30 mouse cellular contexts compared by ENCODE assay signal in genomic region chr5:81083698-81084360, GRCm38 (mm10).
A peak's percentile ranks its signal among the peaks of the same experiment; 100 is the strongest.
DNase-seq lines count a peak whose midpoint lies in the region; ATAC-seq and TF ChIP-seq lines count a peak whose summit lies in the region.
"Had no signal": no experiment of that assay in that cellular context is flagged by ENCODE, and none has a peak within 500 bp of the region (broad histone marks: within the 10 kb centered on the region; RNA-seq: fewer than 3 reads in every experiment).

No protein-coding gene starts in this region.

- no peaks in the 10 kb centered on the region for H3K36me3 ChIP-seq in forebrain, embryonic 15.5 days
- H3K36me3 ChIP-seq in forebrain, embryonic 14.5 days (ENCODE audit: control insufficient read depth, insufficient read depth, low read length): no peaks in the 10 kb centered on the region
- H3K36me3 ChIP-seq in myocyte (ENCODE audit: control insufficient read depth, insufficient read depth): no peaks in the 10 kb centered on the region
- H3K36me3 ChIP-seq: embryonic facial prominence, embryonic 10.5 days; embryonic facial prominence, embryonic 13.5 days; forebrain, embryonic 12.5 days; G1E; heart, embryonic 10.5 days; heart, embryonic 13.5 days had no signal

- no peak for DNase-seq in forebrain, embryonic 14.5 days (ENCODE audit: low spot score)
- DNase-seq in frontal cortex, postnatal 25 days (ENCODE audit: low spot score in 2 of 2): no peak
- DNase-seq in heart, adult 11 months: no peak
- DNase-seq: adrenal gland, adult 2 months; adrenal gland, postnatal 14 days; B cell, adult 2 months; cerebellum, adult 11-12 months; cerebellum, adult 8-10 months; cerebellum, postnatal 10 days; cerebellum, postnatal 36 days; embryo, embryonic 11 days; gastrocnemius, postnatal 25 days; heart, adult 2 months; heart, postnatal 14 days; heart, postnatal 4 days; kidney, adult 18-20 months had no signal

- peaks cover 39% of the 10 kb centered on the region for H3K79me2 ChIP-seq in myocyte (ENCODE audit: control insufficient read depth, insufficient read depth)

- H3K27ac ChIP-seq in forebrain, embryonic 15.5 days (replicated peaks): peak overlapping the region; percentile 40; the same call in 1 of the 2 replicates
- H3K27ac ChIP-seq in forebrain, embryonic 14.5 days (ENCODE audit: low read depth, low read length): no peak overlapping the region
- H3K27ac ChIP-seq: embryonic facial prominence, embryonic 10.5 days; embryonic facial prominence, embryonic 13.5 days; forebrain, embryonic 12.5 days; heart, adult 2 months; heart, embryonic 10.5 days; heart, embryonic 13.5 days; hindbrain, embryonic 14.5 days; hindbrain, postnatal 0 days had no signal

- no peaks in the 10 kb centered on the region for H3K9me3 ChIP-seq in forebrain, embryonic 15.5 days
- H3K9me3 ChIP-seq in forebrain, embryonic 14.5 days (replicated peaks; ENCODE audit: control insufficient read depth, low read length): no peaks in the 10 kb centered on the region
- H3K9me3 ChIP-seq: embryonic facial prominence, embryonic 10.5 days; embryonic facial prominence, embryonic 13.5 days; forebrain, embryonic 12.5 days; G1E; heart, embryonic 10.5 days; heart, embryonic 13.5 days had no signal

- no peak for TF ChIP-seq POLR2A in myocyte (IDR thresholded peaks at IDR 0.05; ENCODE audit: insufficient read length, low read depth)

- H3K4me2 ChIP-seq in forebrain, embryonic 15.5 days (replicated peaks): no peak overlapping the region
- H3K4me2 ChIP-seq in forebrain, embryonic 14.5 days (ENCODE audit: low read length): no peak overlapping the region
- peak overlapping the region; percentile 60 for H3K4me2 ChIP-seq in myocyte (ENCODE audit: low read depth)
- H3K4me2 ChIP-seq: embryonic facial prominence, embryonic 13.5 days; forebrain, embryonic 12.5 days; heart, embryonic 13.5 days; hindbrain, embryonic 14.5 days had no signal

- ATAC-seq in forebrain, embryonic 15.5 days (replicated peaks): no peak
- no peak for ATAC-seq in forebrain, embryonic 14.5 days
- peak; percentile 50 for ATAC-seq in frontal cortex, adult (ENCODE audit: low TSS enrichment)
- ATAC-seq: hindbrain, postnatal 0 days; inflammation-experienced regulatory T-cells, adult 6 months; intestine, embryonic 16.5 days had no signal

- H3ac ChIP-seq in myocyte (ENCODE audit: control insufficient read depth, insufficient read length): no peak overlapping the region

- no peak overlapping the region for H3K4me3 ChIP-seq in forebrain, embryonic 15.5 days
- H3K4me3 ChIP-seq in forebrain, embryonic 14.5 days (ENCODE audit: low read depth, low read length): no peak overlapping the region
- no peak overlapping the region for H3K4me3 ChIP-seq in myocyte
- H3K4me3 ChIP-seq: embryonic facial prominence, embryonic 10.5 days; embryonic facial prominence, embryonic 13.5 days; forebrain, embryonic 12.5 days; heart, adult 2 months; heart, embryonic 10.5 days; heart, embryonic 13.5 days had no signal

- 73% methylated on average over 5 of the region's 5 CpGs for WGBS in forebrain, embryonic 15.5 days
- WGBS in forebrain, embryonic 14.5 days: 80% methylated on average over 5 of the region's 5 CpGs

- no peaks in the 10 kb centered on the region for H3K27me3 ChIP-seq in forebrain, embryonic 15.5 days
- H3K27me3 ChIP-seq in forebrain, embryonic 14.5 days (replicated peaks; ENCODE audit: control insufficient read depth, insufficient read depth, low read length): no peaks in the 10 kb centered on the region
- no peaks in the 10 kb centered on the region for H3K27me3 ChIP-seq in myocyte (ENCODE audit: control insufficient read depth, insufficient read depth, insufficient read length)
- H3K27me3 ChIP-seq: CH12.LX; embryonic facial prominence, embryonic 13.5 days; forebrain, embryonic 12.5 days; heart, embryonic 13.5 days had no signal

- H3K4me1 ChIP-seq in forebrain, embryonic 15.5 days: peaks cover 11% of the 10 kb centered on the region; the same call in 1 of the 2 replicates
- peaks cover 3% of the 10 kb centered on the region; the same call in 1 of the 2 replicates for H3K4me1 ChIP-seq in forebrain, embryonic 14.5 days (ENCODE audit: control insufficient read depth, insufficient read depth, low read length)
- H3K4me1 ChIP-seq: embryonic facial prominence, embryonic 10.5 days; forebrain, embryonic 12.5 days; heart, embryonic 10.5 days; heart, embryonic 13.5 days had no signal

- no peak overlapping the region for H3K9ac ChIP-seq in forebrain, embryonic 15.5 days (replicated peaks)
- H3K9ac ChIP-seq in forebrain, embryonic 14.5 days (ENCODE audit: low read length): no peak overlapping the region
- H3K9ac ChIP-seq: embryonic facial prominence, embryonic 13.5 days; forebrain, embryonic 12.5 days; heart, embryonic 13.5 days; hindbrain, embryonic 14.5 days had no signal

TF ChIP-seq in myocyte, 11 proteins besides CTCF, POLR2A, EP300 and RAD21:
- no peak for TF ChIP-seq TCF12 (IDR thresholded peaks at IDR 0.05; ENCODE audit: insufficient read depth, poor library complexity, severe bottlenecking)
- no peak for TF ChIP-seq USF1 (IDR thresholded peaks at IDR 0.05; ENCODE audit: low read depth)
- TF ChIP-seq MYOG (IDR thresholded peaks at IDR 0.05; ENCODE audit: control insufficient read depth in 1 of 3, insufficient read depth in 1 of 3, insufficient read length in 2 of 3, low read depth in 2 of 3): no peak
